Mouse (Mus musculus): ENCODE results near the gene Llgl2. TPM values are rescaled to one million over a fixed set of nuclear protein-coding genes. Genes with fewer than 3 reads are reported as not detected.
"Not testable (repeated sequence)": the region's sequence is repeated elsewhere in the genome, so short reads cannot be mapped to it uniquely, and the experiment has no call there.

Gene Llgl2
- polyA plus RNA-seq, 1 experiment = 268 TPM

DNA sequence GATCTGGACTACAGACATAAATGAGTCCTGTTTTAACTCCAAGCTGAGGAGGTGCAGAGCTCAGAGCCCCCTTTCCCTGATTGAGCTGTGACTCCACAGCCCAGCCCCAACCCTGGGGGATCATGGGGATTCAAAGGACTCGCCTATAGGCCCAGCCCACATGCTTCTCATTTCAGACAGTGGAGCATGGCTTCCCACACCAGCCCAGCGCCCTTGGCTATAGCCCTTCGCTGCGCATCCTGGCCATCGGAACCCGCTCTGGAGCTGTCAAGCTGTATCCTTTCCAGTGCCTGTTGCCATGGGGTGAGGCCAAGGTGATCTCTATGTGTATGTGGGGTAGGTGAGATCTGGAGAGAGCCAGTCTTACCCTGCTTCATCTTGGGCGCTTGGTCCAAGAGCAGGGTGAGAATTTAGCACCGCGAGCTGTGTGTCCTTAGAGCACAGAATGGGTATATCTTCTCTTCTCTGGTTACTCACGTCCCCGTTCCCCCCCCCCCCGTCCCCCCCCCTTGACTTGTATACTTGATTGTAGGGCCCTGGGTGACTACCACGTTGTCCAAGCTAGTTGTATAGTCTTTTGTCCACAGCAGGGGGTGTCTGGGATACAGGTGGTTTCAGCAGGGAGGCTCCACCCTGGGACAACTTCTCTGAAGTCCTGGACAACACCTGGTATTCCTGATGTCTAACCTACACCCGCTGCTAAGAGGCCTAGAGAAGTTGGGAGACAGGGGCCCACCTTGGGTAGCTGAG lies 19.5 kb downstream of the Llgl2 start:
- Histone ChIP-seq H3K36me3 (ENCODE audit: control insufficient read depth, insufficient read depth, low read length) (peaks cover 45% of the 10 kb centered on the region), H3K4me1 (ENCODE audit: control insufficient read depth, insufficient read depth, insufficient read length, low read length) (peaks cover 44% of the 10 kb centered on the region), H3K4me3 (ENCODE audit: low read depth, low read length) (no peak overlapping the region), H3K27me3 (ENCODE audit: control insufficient read depth, insufficient read depth, low read length) (no peaks in the 10 kb centered on the region), H3K27ac (ENCODE audit: insufficient read depth, low read depth, low read length) (peak overlapping the region; percentile 41)
- TF ChIP-seq POLR2A (IDR thresholded peaks at IDR 0.05; ENCODE audit: low read depth, low read length) (no peak), CTCF (IDR thresholded peaks at IDR 0.05; ENCODE audit: extremely low read depth, insufficient read length, insufficient replicate concordance, low read depth, low read length) (no peak)
- WGBS = 47% methylated on average over 14 of the region's 14 CpGs

DNA sequence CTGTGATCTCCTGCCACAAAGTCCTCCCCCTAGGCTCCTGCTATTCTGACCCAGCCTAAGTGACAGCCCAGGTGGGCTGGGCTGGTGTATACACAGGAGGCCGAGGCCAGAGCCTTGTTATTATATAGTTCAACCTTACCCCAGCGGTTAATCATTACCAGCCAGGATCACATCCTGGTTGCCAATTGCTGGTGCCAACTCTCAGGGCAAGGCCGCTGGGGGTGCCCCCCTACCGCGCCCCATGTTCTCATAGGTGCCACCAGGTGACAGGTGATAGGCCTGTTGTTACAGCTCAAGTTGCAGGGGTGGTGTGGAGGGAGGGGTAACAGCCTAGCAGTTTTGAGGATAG lies 20.0 kb downstream of the Llgl2 start:
- Histone ChIP-seq H3K27ac (ENCODE audit: insufficient read depth, low read depth, low read length) (peak overlapping the region; percentile 43), H3K4me1 (ENCODE audit: control insufficient read depth, insufficient read depth, insufficient read length, low read length) (peaks cover 39% of the 10 kb centered on the region)
- WGBS = 32% methylated on average over 5 of the region's 5 CpGs

DNA sequence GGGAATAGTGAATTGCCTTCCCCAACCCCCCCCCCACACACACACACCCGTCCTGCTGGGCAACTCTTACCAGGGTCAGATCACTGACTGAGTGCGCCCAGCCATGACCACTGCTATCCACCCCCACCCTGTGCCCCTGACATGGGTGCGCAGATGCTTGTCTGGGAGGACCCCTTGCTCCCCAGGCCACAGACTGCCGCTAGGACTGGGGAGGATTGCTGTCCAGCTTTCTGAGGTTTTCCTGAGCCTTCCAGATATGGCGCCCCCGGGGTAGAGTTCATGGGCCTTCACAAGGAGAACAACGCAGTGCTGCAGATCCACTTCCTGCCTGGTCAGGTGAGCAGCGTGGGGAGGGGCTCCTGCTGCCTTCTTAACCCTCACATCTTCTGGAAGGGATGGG lies 20.4 kb downstream of the Llgl2 start:
- Histone ChIP-seq H3K4me1 (ENCODE audit: control insufficient read depth, insufficient read depth, insufficient read length, low read length) (peaks cover 36% of the 10 kb centered on the region), H3K27ac (ENCODE audit: insufficient read depth, low read depth, low read length) (peak overlapping the region; percentile 43), H3K27me3 (ENCODE audit: control insufficient read depth, insufficient read depth, low read length) (no peaks in the 10 kb centered on the region), H3K4me3 (ENCODE audit: low read depth, low read length) (no peak overlapping the region), H3K36me3 (ENCODE audit: control insufficient read depth, insufficient read depth, low read length) (peaks cover 52% of the 10 kb centered on the region)
- 31% methylated on average over 8 of the region's 8 CpGs for WGBS
- TF ChIP-seq POLR2A (IDR thresholded peaks at IDR 0.05; ENCODE audit: low read depth, low read length) (no peak), CTCF (IDR thresholded peaks at IDR 0.05; ENCODE audit: extremely low read depth, insufficient read length, insufficient replicate concordance, low read depth, low read length) (no peak)

More for the DNA sequence above, 20.0 kb downstream of the Llgl2 start:
- H3K27me3 ChIP-seq (ENCODE audit: control insufficient read depth, insufficient read depth, low read length) = no peaks in the 10 kb centered on the region
- TF ChIP-seq POLR2A (IDR thresholded peaks at IDR 0.05; ENCODE audit: low read depth, low read length) (no peak), CTCF (IDR thresholded peaks at IDR 0.05; ENCODE audit: extremely low read depth, insufficient read length, insufficient replicate concordance, low read depth, low read length) (no peak)
- H3K4me3 ChIP-seq (ENCODE audit: low read depth, low read length) = no peak overlapping the region
- H3K36me3 ChIP-seq (ENCODE audit: control insufficient read depth, insufficient read depth, low read length) = peaks cover 50% of the 10 kb centered on the region

DNA sequence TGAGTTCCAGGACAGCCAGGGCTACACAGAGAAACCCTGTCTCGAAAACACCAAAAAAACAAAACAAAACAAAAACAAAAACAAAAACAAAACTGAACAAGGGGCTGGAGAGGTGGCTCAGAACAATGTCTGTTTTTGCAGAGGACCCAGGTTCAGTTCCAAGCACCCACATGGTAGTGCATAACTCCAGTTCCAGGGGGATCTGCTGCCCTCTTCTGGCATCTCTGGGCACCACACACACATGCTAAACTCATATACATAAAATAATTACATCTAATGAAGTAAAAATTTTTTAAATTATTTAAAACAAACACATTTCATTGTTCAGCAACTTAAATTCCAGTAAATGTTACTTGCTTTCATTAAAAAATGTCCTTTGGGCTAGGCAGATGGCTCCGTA lies 22.0 kb downstream of the Llgl2 start:
- 97% methylated on average over 2 of the region's 2 CpGs for WGBS
- Histone ChIP-seq H3K27ac (ENCODE audit: insufficient read depth, low read depth, low read length) (no peak overlapping the region), H3K36me3 (ENCODE audit: control insufficient read depth, insufficient read depth, low read length) (peaks cover 67% of the 10 kb centered on the region), H3K4me3 (ENCODE audit: low read depth, low read length) (no peak overlapping the region), H3K4me1 (ENCODE audit: control insufficient read depth, insufficient read depth, insufficient read length, low read length) (peaks cover 24% of the 10 kb centered on the region), H3K27me3 (ENCODE audit: control insufficient read depth, insufficient read depth, low read length) (no peaks in the 10 kb centered on the region)
- TF ChIP-seq POLR2A (IDR thresholded peaks at IDR 0.05; ENCODE audit: low read depth, low read length) (no peak), CTCF (IDR thresholded peaks at IDR 0.05; ENCODE audit: extremely low read depth, insufficient read length, insufficient replicate concordance, low read depth, low read length) (no peak)

DNA sequence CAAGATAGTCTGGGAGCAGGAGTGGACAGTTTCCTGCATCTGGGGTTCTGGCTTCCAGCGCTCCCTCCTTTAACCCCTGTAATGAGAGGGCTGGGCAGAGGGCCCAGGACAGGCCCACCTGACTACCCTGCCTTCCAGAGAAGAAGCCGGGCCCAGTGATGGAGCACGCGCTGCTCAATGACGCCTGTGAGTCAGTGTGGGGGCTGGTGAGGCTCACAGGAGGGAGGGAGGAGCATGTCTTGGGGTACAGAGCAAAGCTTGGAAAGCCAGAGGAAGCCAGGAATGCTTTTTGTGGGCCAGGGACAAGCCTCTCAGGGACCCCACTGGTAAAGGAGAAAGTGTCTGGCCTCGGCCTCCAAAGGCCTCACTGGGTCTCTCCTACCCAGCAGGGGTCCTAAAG lies 30.8 kb downstream of the Llgl2 start:
- TF ChIP-seq POLR2A (IDR thresholded peaks at IDR 0.05; ENCODE audit: low read depth, low read length) (no peak), CTCF (IDR thresholded peaks at IDR 0.05; ENCODE audit: extremely low read depth, insufficient read length, insufficient replicate concordance, low read depth, low read length) (no peak)
- peaks cover 10% of the 10 kb centered on the region for H3K4me1 ChIP-seq (ENCODE audit: control insufficient read depth, insufficient read depth, insufficient read length, low read length)
- H3K27ac ChIP-seq (ENCODE audit: insufficient read depth, low read depth, low read length) = no peak overlapping the region
- peaks cover 7% of the 10 kb centered on the region; the same call in 1 of the 2 replicates for H3K27me3 ChIP-seq (ENCODE audit: control insufficient read depth, insufficient read depth, low read length)
- H3K36me3 ChIP-seq (ENCODE audit: control insufficient read depth, insufficient read depth, low read length) = peaks cover 61% of the 10 kb centered on the region
- 90% methylated on average over 6 of the region's 6 CpGs for WGBS
- H3K4me3 ChIP-seq (ENCODE audit: low read depth, low read length) = no peak overlapping the region

DNA sequence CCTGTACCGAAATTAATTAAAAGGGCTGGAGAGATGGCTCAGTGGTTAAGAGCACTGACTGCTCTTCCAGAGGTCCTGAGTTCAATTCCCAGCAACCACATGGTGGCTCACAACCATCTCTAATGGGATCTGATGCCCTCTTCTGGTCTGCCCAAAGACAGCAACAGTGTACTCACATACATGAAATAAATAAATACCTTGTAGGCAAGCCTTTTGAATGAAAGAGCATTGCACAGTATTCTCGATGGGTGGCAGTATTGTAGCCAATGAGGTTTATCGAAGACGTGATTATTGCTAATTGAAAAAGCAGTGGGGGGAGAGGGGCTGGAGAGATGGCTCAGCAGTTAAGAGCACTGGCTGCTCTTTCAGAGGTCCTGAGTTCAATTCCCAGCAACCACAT lies 33.3 kb downstream of the Llgl2 start:
- WGBS = 84% methylated on average over 4 of the region's 4 CpGs
- not testable (repeated sequence) for H3K27me3 ChIP-seq (ENCODE audit: control insufficient read depth, insufficient read depth, low read length); H3K4me1 ChIP-seq (ENCODE audit: control insufficient read depth, insufficient read depth, insufficient read length, low read length); H3K27ac ChIP-seq (ENCODE audit: insufficient read depth, low read depth, low read length); H3K4me3 ChIP-seq (ENCODE audit: low read depth, low read length)
- peaks cover 38% of the 10 kb centered on the region for H3K36me3 ChIP-seq (ENCODE audit: control insufficient read depth, insufficient read depth, low read length)

DNA sequence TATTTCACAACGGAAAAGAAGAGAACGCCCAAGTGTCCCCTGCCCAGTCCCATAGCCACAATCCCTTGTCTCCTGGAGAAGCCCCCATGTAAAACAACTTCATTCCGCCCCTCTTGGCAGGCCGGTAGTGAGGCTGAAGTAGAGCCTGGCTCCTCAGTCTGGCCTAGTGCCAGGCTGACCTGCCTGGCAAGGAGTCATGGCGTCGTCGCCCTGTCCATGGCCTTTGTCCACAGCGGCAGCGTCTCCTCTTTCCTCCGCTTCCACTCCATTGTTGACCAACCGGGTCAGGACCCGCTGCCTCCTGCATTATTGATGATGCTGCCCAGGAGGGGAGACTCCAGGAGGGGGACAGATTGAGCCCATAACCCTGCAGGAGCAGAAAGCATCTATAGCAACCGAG lies 34.1 kb downstream of the Llgl2 start:
- peaks cover 7% of the 10 kb centered on the region for H3K27me3 ChIP-seq (ENCODE audit: control insufficient read depth, insufficient read depth, low read length)
- TF ChIP-seq POLR2A (IDR thresholded peaks at IDR 0.05; ENCODE audit: low read depth, low read length) = no peak
- no peak for TF ChIP-seq CTCF (IDR thresholded peaks at IDR 0.05; ENCODE audit: extremely low read depth, insufficient read length, insufficient replicate concordance, low read depth, low read length)
- no peak overlapping the region for H3K4me3 ChIP-seq (ENCODE audit: low read depth, low read length)
- H3K27ac ChIP-seq (ENCODE audit: insufficient read depth, low read depth, low read length) = no peak overlapping the region
- WGBS = 58% methylated on average over 13 of the region's 13 CpGs
- H3K4me1 ChIP-seq (ENCODE audit: control insufficient read depth, insufficient read depth, insufficient read length, low read length) = peaks cover 10% of the 10 kb centered on the region
- H3K36me3 ChIP-seq (ENCODE audit: control insufficient read depth, insufficient read depth, low read length) = peaks cover 31% of the 10 kb centered on the region
